Mouse (Mus musculus): ENCODE data around the gene Mapkapk2.

GRCm38 (mm10) chr1:131097700-131098094 lies at the start of gene Mapkapk2:
- TF ChIP-seq GATA1 (IDR thresholded peaks at IDR 0.05; ENCODE audit: low read length) (no peak), TAL1 (IDR thresholded peaks at IDR 0.05; ENCODE audit: low read length) (no peak)
